Mouse (Mus musculus): ENCODE results near the gene Sdsl. TPM values are rescaled to one million over a fixed set of nuclear protein-coding genes. Genes with fewer than 3 reads are reported as not detected.
A peak's percentile ranks its signal among the peaks of the same experiment; 100 is the strongest.

The Sdsl gene
- total and polyA plus RNA-seq, 2 experiments from 2014 or later = 1.3 to 3.1 TPM

- Histone ChIP-seq H3K4me1 (ENCODE audit: insufficient read depth) (no peaks in the 10 kb centered on the region), H3K36me3 (ENCODE audit: insufficient read depth) (no peaks in the 10 kb centered on the region), H3K9ac (no peak overlapping the region), H3K4me3 (ENCODE audit: low read depth, low read length) (no peak overlapping the region), H3K4me2 (ENCODE audit: low read depth) (no peak overlapping the region), H3K9me3 (ENCODE audit: low read length) (no peaks in the 10 kb centered on the region), H3K27ac (ENCODE audit: low read depth, low read length) (no peak overlapping the region), H3K27me3 (ENCODE audit: insufficient read depth, low read length) (peaks cover 63% of the 10 kb centered on the region)
- DNase-seq (no peak), ATAC-seq (no peak)
- no peak for TF ChIP-seq CTCF (IDR thresholded peaks at IDR 0.05; ENCODE audit: low read depth)
- 24% methylated on average over 6 of the region's 6 CpGs for WGBS
Observed at GRCm38 (mm10) chr5:120429692-120430091, 42.9 kb downstream of the Sdsl start.

- Histone ChIP-seq H3K4me2 (ENCODE audit: low read depth) (no peak overlapping the region), H3K36me3 (ENCODE audit: insufficient read depth) (no peaks in the 10 kb centered on the region), H3K9ac (no peak overlapping the region), H3K27ac (ENCODE audit: low read depth, low read length) (no peak overlapping the region), H3K27me3 (ENCODE audit: insufficient read depth, low read length) (peaks cover 62% of the 10 kb centered on the region), H3K4me3 (ENCODE audit: low read depth, low read length) (no peak overlapping the region), H3K9me3 (ENCODE audit: low read length) (no peaks in the 10 kb centered on the region), H3K4me1 (ENCODE audit: insufficient read depth) (no peaks in the 10 kb centered on the region)
- no peak for TF ChIP-seq CTCF (IDR thresholded peaks at IDR 0.05; ENCODE audit: low read depth)
- ATAC-seq (no peak), DNase-seq (no peak)
- 4% methylated on average over 5 of the region's 6 CpGs for WGBS
Observed at GRCm38 (mm10) chr5:120428990-120429389, 43.6 kb downstream of the Sdsl start.

- Histone ChIP-seq H3K9me3 (ENCODE audit: low read length) (no peaks in the 10 kb centered on the region), H3K27me3 (ENCODE audit: insufficient read depth, low read length) (peaks cover 60% of the 10 kb centered on the region), H3K4me1 (ENCODE audit: insufficient read depth) (no peaks in the 10 kb centered on the region), H3K9ac (no peak overlapping the region), H3K4me3 (ENCODE audit: low read depth, low read length) (peak overlapping the region; percentile 7; the same call in 1 of the 2 replicates), H3K27ac (ENCODE audit: low read depth, low read length) (no peak overlapping the region), H3K36me3 (ENCODE audit: insufficient read depth) (no peaks in the 10 kb centered on the region), H3K4me2 (ENCODE audit: low read depth) (peak overlapping the region; percentile 26; the same call in 1 of the 2 replicates)
- peak; percentile 12 for DNase-seq
- no peak for TF ChIP-seq CTCF (IDR thresholded peaks at IDR 0.05; ENCODE audit: low read depth)
- ATAC-seq = no peak
- WGBS = 4% methylated on average over 21 of the region's 21 CpGs
Observed at GRCm38 (mm10) chr5:120428189-120428838, 44.3 kb downstream of the Sdsl start.

GRCm38 (mm10) chr5:120427451-120427938, 45.1 kb downstream of the Sdsl start:
- TF ChIP-seq CTCF (IDR thresholded peaks at IDR 0.05; ENCODE audit: low read depth) = no peak
- Histone ChIP-seq H3K4me3 (ENCODE audit: low read depth, low read length) (peak overlapping the region; percentile 7; the same call in 1 of the 2 replicates), H3K9me3 (ENCODE audit: low read length) (no peaks in the 10 kb centered on the region), H3K4me2 (ENCODE audit: low read depth) (peak overlapping the region; percentile 26), H3K27ac (ENCODE audit: low read depth, low read length) (no peak overlapping the region), H3K4me1 (ENCODE audit: insufficient read depth) (no peaks in the 10 kb centered on the region), H3K9ac (0 out of 2 replicates have a peak overlapping the region, but pooled peaks have one; percentile 3), H3K36me3 (ENCODE audit: insufficient read depth) (no peaks in the 10 kb centered on the region), H3K27me3 (ENCODE audit: insufficient read depth, low read length) (peaks cover 66% of the 10 kb centered on the region)
- DNase-seq = peak; percentile 24
- WGBS = under 1% methylated on average over 33 of the region's 33 CpGs
- no peak for ATAC-seq

- no peak for DNase-seq
- no peak overlapping the region for H3K27ac ChIP-seq (ENCODE audit: low read depth, low read length)
- no peak overlapping the region for H3K9ac ChIP-seq
- no peak for ATAC-seq
- 3% methylated on average over 10 of the region's 10 CpGs for WGBS
- H3K9me3 ChIP-seq (ENCODE audit: low read length) = no peaks in the 10 kb centered on the region
- peaks cover 69% of the 10 kb centered on the region for H3K27me3 ChIP-seq (ENCODE audit: insufficient read depth, low read length)
- no peak for TF ChIP-seq CTCF (IDR thresholded peaks at IDR 0.05; ENCODE audit: low read depth)
- no peaks in the 10 kb centered on the region for H3K4me1 ChIP-seq (ENCODE audit: insufficient read depth)
- H3K36me3 ChIP-seq (ENCODE audit: insufficient read depth) = no peaks in the 10 kb centered on the region
- H3K4me3 ChIP-seq (ENCODE audit: low read depth, low read length) = no peak overlapping the region
- no peak overlapping the region for H3K4me2 ChIP-seq (ENCODE audit: low read depth)
Observed at GRCm38 (mm10) chr5:120426572-120426971, 46.0 kb downstream of the Sdsl start.

GRCm38 (mm10) chr5:120425711-120426110, 46.9 kb downstream of the Sdsl start:
- DNase-seq = peak; percentile 7
- H3K27ac ChIP-seq (ENCODE audit: low read depth, low read length) = no peak overlapping the region
- no peak overlapping the region for H3K9ac ChIP-seq

GRCm38 (mm10) chr5:120424657-120425056, 48.0 kb downstream of the Sdsl start:
- Histone ChIP-seq H3K4me2 (ENCODE audit: low read depth) (no peak overlapping the region), H3K4me1 (ENCODE audit: insufficient read depth) (no peaks in the 10 kb centered on the region), H3K27ac (ENCODE audit: low read depth, low read length) (no peak overlapping the region), H3K9me3 (ENCODE audit: low read length) (no peaks in the 10 kb centered on the region), H3K27me3 (ENCODE audit: insufficient read depth, low read length) (peaks cover 63% of the 10 kb centered on the region), H3K9ac (no peak overlapping the region), H3K4me3 (ENCODE audit: low read depth, low read length) (no peak overlapping the region), H3K36me3 (ENCODE audit: insufficient read depth) (no peaks in the 10 kb centered on the region)
- no peak for TF ChIP-seq CTCF (IDR thresholded peaks at IDR 0.05; ENCODE audit: low read depth)
- DNase-seq (peak; percentile 52), ATAC-seq (no peak)
- 1% methylated on average over 11 of the region's 11 CpGs for WGBS

More at GRCm38 (mm10) chr5:120425711-120426110, 46.9 kb downstream of the Sdsl start:
- Histone ChIP-seq H3K4me1 (ENCODE audit: insufficient read depth) (no peaks in the 10 kb centered on the region), H3K9me3 (ENCODE audit: low read length) (no peaks in the 10 kb centered on the region), H3K27me3 (ENCODE audit: insufficient read depth, low read length) (peaks cover 66% of the 10 kb centered on the region), H3K4me2 (ENCODE audit: low read depth) (no peak overlapping the region), H3K4me3 (ENCODE audit: low read depth, low read length) (no peak overlapping the region), H3K36me3 (ENCODE audit: insufficient read depth) (no peaks in the 10 kb centered on the region)
- under 1% methylated on average over 12 of the region's 20 CpGs for WGBS
- TF ChIP-seq CTCF (IDR thresholded peaks at IDR 0.05; ENCODE audit: low read depth) = no peak
- ATAC-seq = no peak

All from forebrain, postnatal 0 days (tissue).